Comparison of ENCODE assay signal across 10 mouse cellular contexts in genomic region chr11:67657685-67658382, GRCm38 (mm10). TPM values are rescaled to one million over a fixed set of nuclear protein-coding genes. Genes with fewer than 3 reads are reported as not detected.
DNase-seq lines count a peak whose midpoint lies in the region; ATAC-seq and TF ChIP-seq lines count a peak whose summit lies in the region.
"Had no signal": no experiment of that assay in that cellular context is flagged by ENCODE, and none has a peak within 500 bp of the region (broad histone marks: within the 10 kb centered on the region; RNA-seq: fewer than 3 reads in every experiment).

No protein-coding gene starts in this region.

- H3K9ac ChIP-seq in hindbrain, embryonic 11.5 days (ENCODE audit: low read depth, low read length) = no peak overlapping the region
- H3K9ac ChIP-seq in hindbrain, embryonic 13.5 days = no peak overlapping the region
- H3K9ac ChIP-seq in ES-E14 (ENCODE audit: insufficient read depth, low read depth, low read length, poor library complexity, severe bottlenecking) = no peak overlapping the region
- no peak overlapping the region for H3K9ac ChIP-seq in stomach, postnatal 0 days (ENCODE audit: low read length)
- H3K9ac ChIP-seq: embryonic facial prominence, embryonic 13.5 days had no signal

- no peak overlapping the region for H3K4me3 ChIP-seq in hindbrain, embryonic 11.5 days (ENCODE audit: low read depth, low read length)
- H3K4me3 ChIP-seq in hindbrain, embryonic 13.5 days = no peak overlapping the region
- no peak overlapping the region for H3K4me3 ChIP-seq in ES-E14 (ENCODE audit: insufficient read depth in 1 of 2, low read depth in 1 of 2, low read length in 2 of 2, poor library complexity in 1 of 2, severe bottlenecking in 1 of 2)
- no peak overlapping the region for H3K4me3 ChIP-seq in stomach, postnatal 0 days (ENCODE audit: low read depth, low read length)
- H3K4me3 ChIP-seq: embryonic facial prominence, embryonic 13.5 days; megakaryocyte, embryonic 14.5 days had no signal

- in situ Hi-C loops in ES-E14 (cut with MboI; ENCODE audit: low sequenced_read_pairs in 2 of 2, unreplicated experiment in 2 of 2) = no loop called here

- no peaks in the 10 kb centered on the region for H3K36me3 ChIP-seq in hindbrain, embryonic 11.5 days (ENCODE audit: control insufficient read depth, insufficient read depth, low read length)
- no peaks in the 10 kb centered on the region for H3K36me3 ChIP-seq in hindbrain, embryonic 13.5 days
- no peaks in the 10 kb centered on the region for H3K36me3 ChIP-seq in ES-E14 (ENCODE audit: control insufficient read depth, insufficient read depth, low read length, poor library complexity, severe bottlenecking)
- H3K36me3 ChIP-seq in stomach, postnatal 0 days (ENCODE audit: control insufficient read depth, insufficient read depth, low read length) = no peaks in the 10 kb centered on the region
- H3K36me3 ChIP-seq: embryonic facial prominence, embryonic 13.5 days had no signal

- DNase-seq in hindbrain, embryonic 11.5 days (ENCODE audit: low spot score) = peak; percentile 77
- DNase-seq in ES-E14 (ENCODE audit: low read depth, low spot score) = peak; percentile 51
- peak; percentile 79 to 88 for DNase-seq in cerebellum, postnatal 10 days
- peak; percentile 34 for DNase-seq in stomach, postnatal 0 days (ENCODE audit: low spot score)
- DNase-seq in layer of hippocampus, postnatal 36 days = no peak

- no peak for TF ChIP-seq EP300 in stomach, postnatal 0 days (optimal IDR thresholded peaks at IDR 0.05)

- no peaks in the 10 kb centered on the region for H3K27me3 ChIP-seq in hindbrain, embryonic 11.5 days (ENCODE audit: control insufficient read depth, insufficient read depth, low read length)
- H3K27me3 ChIP-seq in hindbrain, embryonic 13.5 days = peaks cover 12% of the 10 kb centered on the region; the same call in 1 of the 2 replicates
- no peaks in the 10 kb centered on the region for H3K27me3 ChIP-seq in stomach, postnatal 0 days (ENCODE audit: control insufficient read depth, insufficient read depth, low read length)
- H3K27me3 ChIP-seq: embryonic facial prominence, embryonic 13.5 days had no signal

- H3K4me1 ChIP-seq in hindbrain, embryonic 11.5 days (replicated peaks; ENCODE audit: control insufficient read depth, insufficient read depth, low read length) = no peaks in the 10 kb centered on the region; the same call in 1 of the 2 replicates
- peaks cover 21% of the 10 kb centered on the region for H3K4me1 ChIP-seq in hindbrain, embryonic 13.5 days (replicated peaks)
- peaks cover 0 to 10% of the 10 kb centered on the region in 2 experiments; a peak in 2 of 4 replicates for H3K4me1 ChIP-seq in ES-E14 (ENCODE audit: control insufficient read depth in 2 of 2, insufficient read depth in 2 of 2, low read length in 2 of 2, poor library complexity in 1 of 2)
- no peaks in the 10 kb centered on the region for H3K4me1 ChIP-seq in stomach, postnatal 0 days (replicated peaks; ENCODE audit: control insufficient read depth, insufficient read depth)

- H3K9me3 ChIP-seq in hindbrain, embryonic 11.5 days (ENCODE audit: control insufficient read depth, low read length) = no peaks in the 10 kb centered on the region
- H3K9me3 ChIP-seq in hindbrain, embryonic 13.5 days = no peaks in the 10 kb centered on the region
- H3K9me3 ChIP-seq in ES-E14 (ENCODE audit: control insufficient read depth, insufficient read depth, low read depth, low read length) = no peaks in the 10 kb centered on the region
- H3K9me3 ChIP-seq in stomach, postnatal 0 days (ENCODE audit: control insufficient read depth, low read length) = no peaks in the 10 kb centered on the region
- H3K9me3 ChIP-seq: embryonic facial prominence, embryonic 13.5 days; megakaryocyte, embryonic 14.5 days had no signal

- 0 out of 2 replicates have a peak, but pooled peaks have one; percentile 2 for ATAC-seq in hindbrain, embryonic 11.5 days (ENCODE audit: low FRiP score)
- no peak for ATAC-seq in hindbrain, embryonic 13.5 days (ENCODE audit: low FRiP score)
- ATAC-seq in hematopoietic stem cell, adult 5-6 weeks (replicated peaks in 1 of 2; ENCODE audit: insufficient read depth in 1 of 2, low FRiP score in 2 of 2, low TSS enrichment in 1 of 2, low read depth in 1 of 2, poor library complexity in 2 of 2, severe bottlenecking in 2 of 2) = peak; percentile 66 to 79
- peak; percentile 72 for ATAC-seq in megakaryocyte, adult 5-6 weeks (ENCODE audit: poor library complexity, severe bottlenecking)
- no peak for ATAC-seq in stomach, postnatal 0 days (ENCODE audit: low FRiP score, low TSS enrichment)

- no peak overlapping the region for H3K4me2 ChIP-seq in hindbrain, embryonic 11.5 days (replicated peaks; ENCODE audit: low read depth, low read length)
- H3K4me2 ChIP-seq in hindbrain, embryonic 13.5 days = no peak overlapping the region
- H3K4me2 ChIP-seq in stomach, postnatal 0 days (replicated peaks; ENCODE audit: low read depth) = no peak overlapping the region
- H3K4me2 ChIP-seq: embryonic facial prominence, embryonic 13.5 days had no signal

- WGBS in hindbrain, embryonic 11.5 days = 46% methylated on average over 11 of the region's 11 CpGs
- WGBS in hindbrain, embryonic 13.5 days = 49% methylated on average over 11 of the region's 11 CpGs
- 43% methylated on average over 11 of the region's 11 CpGs for WGBS in stomach, postnatal 0 days

- no peak overlapping the region for H3K27ac ChIP-seq in hindbrain, embryonic 11.5 days (ENCODE audit: low read depth, low read length)
- H3K27ac ChIP-seq in hindbrain, embryonic 13.5 days = no peak overlapping the region
- no peak overlapping the region for H3K27ac ChIP-seq in ES-E14 (ENCODE audit: insufficient read depth, low read depth, low read length, poor library complexity, severe bottlenecking)
- no peak overlapping the region for H3K27ac ChIP-seq in stomach, postnatal 0 days (replicated peaks)
- H3K27ac ChIP-seq: embryonic facial prominence, embryonic 13.5 days had no signal

- TF ChIP-seq CTCF in stomach, postnatal 0 days (IDR thresholded peaks at IDR 0.05; ENCODE audit: low read depth) = peak; percentile 88

TF ChIP-seq in ES-E14, 5 proteins besides CTCF, POLR2A, EP300 and RAD21:
- TF ChIP-seq MAFK (IDR thresholded peaks at IDR 0.05; ENCODE audit: insufficient read depth, low read depth, low read length) = no peak
- TF ChIP-seq ZC3H11A (IDR thresholded peaks at IDR 0.05; ENCODE audit: borderline replicate concordance, low read depth, low read length) = no peak; the same call in 1 of the 2 replicates
- no peak for TF ChIP-seq CHD2 (IDR thresholded peaks at IDR 0.05; ENCODE audit: low read depth, low read length)
- TF ChIP-seq ZNF384 (IDR thresholded peaks at IDR 0.05; ENCODE audit: low read depth, low read length) = no peak
- TF ChIP-seq HCFC1 (IDR thresholded peaks at IDR 0.05; ENCODE audit: borderline replicate concordance, insufficient read depth, low read length) = no peak
TF ChIP-seq in ES-E14: peak in this region for 0.

RNA-seq across cellular contexts. Expression of gene Rcvrn, which starts 37.3 kb away (rescaled TPM):
- polyA plus RNA-seq in hindbrain, embryonic 11.5 days (2014; fragmentation: Nextera tagmentation; extraction: Ambion mirVana) = not detected in 2 replicates
- not detected in 2 replicates for polyA plus RNA-seq in hindbrain, embryonic 13.5 days (2015; fragmentation: Nextera tagmentation; extraction: Ambion mirVana)
- not detected in 2 replicates for total RNA-seq in ES-E14 (2012; rRNA removed)
- total RNA-seq in hematopoietic stem cell, adult 5-6 weeks (2017) = not detected in 2 replicates
- total RNA-seq in megakaryocyte, adult 5-6 weeks (2015) = 0.21 TPM in 1 of 2 replicates, not detected in the other
- total RNA-seq in megakaryocyte, adult 5-6 weeks (2017) = not detected in 2 replicates
- not detected in 2 replicates for polyA plus RNA-seq in stomach, postnatal 0 days (2015; fragmentation: Nextera tagmentation; extraction: Ambion mirVana)
- total RNA-seq in layer of hippocampus, postnatal 36 days (2021) = 1 to 10 TPM; 1.8 to 2.9 TPM
- polyA plus RNA-seq: embryonic facial prominence, embryonic 13.5 days had no signal

Comparison
In these comparisons a context has a peak if more than half of its experiments do, and no peak if none do; other contexts are left out.
1. ATAC-seq: peak in hindbrain, embryonic 11.5 days (single experiment), hematopoietic stem cell, adult 5-6 weeks (2 of 2) and megakaryocyte, adult 5-6 weeks (single experiment); none in hindbrain, embryonic 13.5 days (single experiment) and stomach, postnatal 0 days (single experiment).
2. DNase-seq: peak in hindbrain, embryonic 11.5 days (single experiment), ES-E14 (single experiment), cerebellum, postnatal 10 days (2 of 2) and stomach, postnatal 0 days (single experiment); none in layer of hippocampus, postnatal 36 days (0 of 2).